Mouse (Mus musculus): ENCODE results near the gene Ect2. TPM values are rescaled to one million over a fixed set of nuclear protein-coding genes. Genes with fewer than 3 reads are reported as not detected.

The Ect2 gene
- total RNA-seq (2023): 10 to 100 TPM; 37.3 to 39.6 TPM

GRCm38 (mm10) chr3:27153701-27154209 lies at the start of gene Ect2:
Ect2 (minus strand) TSS chr3:27153878.

DNA sequence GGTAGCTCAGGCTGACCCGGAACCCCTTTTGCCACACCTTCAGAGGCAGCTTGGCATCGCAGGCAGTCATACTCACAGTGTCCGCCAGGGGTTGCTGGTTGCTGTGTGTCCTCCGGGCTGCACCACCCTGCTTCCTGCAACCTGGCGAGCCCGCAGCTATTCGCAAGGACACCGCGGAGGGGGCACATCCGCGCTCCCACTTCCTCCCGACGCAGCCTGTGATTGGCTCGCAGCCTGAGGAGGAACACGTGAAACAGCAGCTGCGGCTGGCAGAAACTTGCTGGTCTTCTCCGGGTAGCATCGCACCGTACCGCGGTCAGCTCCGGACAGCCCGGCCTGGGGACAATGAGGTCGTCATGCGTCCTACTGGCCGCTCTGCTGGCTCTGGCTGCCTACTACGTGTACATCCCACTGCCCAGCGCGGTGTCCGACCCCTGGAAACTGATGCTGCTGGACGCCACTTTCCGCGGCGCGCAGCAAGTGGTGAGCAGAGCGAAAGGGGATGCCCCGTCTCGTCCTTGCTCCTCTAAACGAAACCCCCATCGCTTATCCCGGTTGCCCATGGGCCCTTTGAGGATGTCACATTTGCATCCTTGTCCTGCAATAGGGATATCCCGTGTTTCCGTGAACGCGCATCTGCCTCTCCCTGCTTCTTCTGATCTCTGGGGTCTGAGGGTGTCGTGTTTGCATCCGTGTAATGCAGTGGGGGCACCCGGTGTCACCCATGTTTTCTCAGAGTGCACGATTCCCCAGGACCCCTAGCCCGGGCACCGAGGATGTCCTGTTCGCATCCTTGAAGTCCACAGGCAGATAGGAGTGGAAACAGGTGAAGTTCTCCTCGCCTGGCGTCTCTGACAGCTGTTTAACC lies 29.3 kb upstream of the Ect2 start, which contains the start of gene Nceh1:
Gene Nceh1 (plus strand): TSS at position 233 of the 868 bp plus-strand sequence.

Other genes with a start within 250 kb of the Ect2 start
- gene Nceh1, start 29.1 kb upstream of the Ect2 start, total RNA-seq (2023): 10 to 100 TPM; 24.2 to 33.0 TPM
- 1 to 10 TPM in 1 of 2 experiments, under 1 TPM in 1; 0.55 to 1.1 TPM for gene Tnfsf10, start 163.2 kb upstream of the Ect2 start, total RNA-seq (2023)
- not detected for gene Ghsr, start 217.5 kb upstream of the Ect2 start, total RNA-seq (2023)

Data from neutrophil, adult 83 days (primary cell).